Mouse (Mus musculus) kidney, postnatal 0 days (tissue): ENCODE data around the gene Tex14. TPM values are rescaled to one million over a fixed set of nuclear protein-coding genes. Genes with fewer than 3 reads are reported as not detected.

Source experiments
- ATAC-seq: fragments of 200-750 bp; cut with Nextera tagmentation; replicated peaks from 2 replicates; pipeline ENCODE4 v1.8.0; 2017; ENCODE audit warnings: low read depth, moderate number of reproducible peaks, moderate TSS enrichment, moderate library complexity; ENCODE audit not compliant: low FRiP score
- DNase-seq: peaks from one replicate; pipeline ENCODE4 v3.0.0-alpha.2; 2016; ENCODE audit warnings: low spot score
- H3K27ac ChIP-seq: fragments of 300-500 bp; sonication (generic); 2 replicates; pipeline ENCODE4 v1.5.1; 2014; ENCODE audit warnings: mild to moderate bottlenecking
- H3K27me3 ChIP-seq: fragments of 300-500 bp; sonication (generic); 2 replicates; pipeline ENCODE4 v1.6.1; 2014; ENCODE audit warnings: low read length, mixed read lengths; ENCODE audit not compliant: insufficient read depth
- H3K36me3 ChIP-seq: fragments of 300-500 bp; sonication (generic); 2 replicates; pipeline ENCODE4 v1.6.1; 2014; ENCODE audit warnings: low read length, mixed read lengths; ENCODE audit not compliant: insufficient read depth
- H3K4me1 ChIP-seq: fragments of 300-500 bp; sonication (generic); replicated peaks from 2 replicates; pipeline ENCODE4 v1.6.1; 2014; ENCODE audit warnings: antibody characterized with exemption, low read length, mixed read lengths; ENCODE audit not compliant: insufficient read depth
- H3K4me2 ChIP-seq: fragments of 300-500 bp; sonication (generic); 2 replicates; pipeline ENCODE4 v1.6.1; 2014; ENCODE audit warnings: mild to moderate bottlenecking, low read length, moderate library complexity, mixed read lengths
- H3K4me3 ChIP-seq: fragments of 300-500 bp; sonication (generic); replicated peaks from 2 replicates; pipeline ENCODE4 v1.5.1; 2014; ENCODE audit warnings: low read depth, low read length
- H3K9ac ChIP-seq: fragments of 300-500 bp; sonication (generic); 2 replicates; pipeline ENCODE4 v1.6.1; 2014; ENCODE audit warnings: low read depth, low read length
- H3K9me3 ChIP-seq: fragments of 300-500 bp; sonication (generic); replicated peaks from 2 replicates; pipeline ENCODE4 v1.6.1; 2016; ENCODE audit warnings: low read length, inconsistent platforms, mixed read lengths
- CTCF ChIP-seq: IDR thresholded peaks from 2 replicates; pipeline ENCODE4 v1.5.1; 2016; ENCODE audit warnings: antibody characterized with exemption, low read depth, mild to moderate bottlenecking, moderate library complexity
- WGBS: fragments of 180-500 bp; shearing (Covaris S2); extraction: QIAGEN DNeasy Blood & Tissue Kit; methylation state at CpG from one replicate; pipeline ENCODE4 v1.1.7; 2014; 5-methylcytosine and 5-hydroxymethylcytosine counted together
- polyA plus RNA-seq: library from polyadenylated mRNA; unstranded; fragments of >200 nt; fragmentation: Nextera tagmentation; extraction: Ambion mirVana; gene quantifications from 2 replicates; pipeline ENCODE4 v1.2.1, GENCODE M21; 2015

Gene Tex14
- polyA plus RNA-seq, 1 experiment from 2014 or later, result 0.57 TPM

DNA sequence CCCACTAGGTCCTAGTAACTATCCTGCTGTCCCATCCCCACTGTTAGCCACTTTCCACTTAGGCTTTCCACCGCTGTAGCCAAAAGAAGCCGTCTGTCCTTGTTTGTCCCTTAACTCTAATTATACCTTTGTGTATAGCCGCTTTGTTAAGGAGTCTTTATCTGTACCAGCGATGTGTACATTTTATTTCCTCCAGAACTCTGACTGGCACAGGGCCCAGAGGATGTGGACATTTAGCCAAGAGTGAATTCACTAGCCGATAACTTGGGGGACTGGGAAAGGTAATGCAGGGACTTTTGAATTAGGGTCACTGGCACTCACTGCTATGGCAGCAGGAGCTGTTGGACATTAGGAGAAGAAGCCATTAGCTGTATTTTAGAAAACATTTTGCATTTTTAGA lies 149.5 kb downstream of the Tex14 start:
- no peak for ATAC-seq

GRCm38 (mm10) chr11:87555106-87555703 lies 150.3 kb downstream of the Tex14 start:
- Histone ChIP-seq H3K36me3 (no peaks in the 10 kb centered on the region), H3K4me1 (no peaks in the 10 kb centered on the region), H3K4me3 (no peak overlapping the region), H3K9me3 (no peaks in the 10 kb centered on the region), H3K27ac (no peak overlapping the region), H3K27me3 (no peaks in the 10 kb centered on the region), H3K9ac (no peak overlapping the region), H3K4me2 (no peak overlapping the region)
- 52% methylated on average over 2 of the region's 2 CpGs for WGBS
- no peak for DNase-seq
- TF ChIP-seq CTCF, result no peak
- no peak for ATAC-seq

More for the DNA sequence above, 149.5 kb downstream of the Tex14 start:
- 0 out of 2 replicates have a peak overlapping the region, but pooled peaks have one; percentile 19 for H3K27ac ChIP-seq
- no peak overlapping the region for H3K4me2 ChIP-seq
- H3K9ac ChIP-seq, result no peak overlapping the region
- H3K4me1 ChIP-seq, result no peaks in the 10 kb centered on the region
- H3K9me3 ChIP-seq, result no peaks in the 10 kb centered on the region
- DNase-seq, result no peak
- no peaks in the 10 kb centered on the region for H3K27me3 ChIP-seq
- no peak overlapping the region for H3K4me3 ChIP-seq
- H3K36me3 ChIP-seq, result no peaks in the 10 kb centered on the region
- 51% methylated on average over 5 of the region's 5 CpGs for WGBS
- TF ChIP-seq CTCF, result no peak

DNA sequence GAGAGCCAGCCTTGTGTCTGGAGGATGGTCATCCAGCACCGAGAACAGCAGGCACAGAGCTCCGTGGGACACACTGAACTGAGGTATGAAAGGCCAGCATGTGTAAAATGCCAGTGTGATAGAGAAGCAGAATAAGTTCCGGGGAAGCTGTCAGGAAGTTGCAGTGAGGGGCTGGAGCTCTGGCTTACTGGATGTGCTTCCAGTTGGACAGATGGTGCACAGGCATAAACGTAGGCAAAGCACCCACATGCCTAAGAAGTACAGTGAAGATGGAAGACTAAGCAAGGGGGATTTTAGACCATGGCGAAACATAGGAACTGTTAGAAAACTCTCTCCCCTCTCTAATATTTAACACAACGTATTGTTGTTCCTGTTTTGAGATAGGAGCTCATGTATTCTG lies 156.3 kb downstream of the Tex14 start:
- no peaks in the 10 kb centered on the region for H3K36me3 ChIP-seq
- H3K27me3 ChIP-seq, result no peaks in the 10 kb centered on the region
- ATAC-seq (no peak), DNase-seq (no peak)
- WGBS, result 74% methylated on average over 6 of the region's 6 CpGs
- no peak overlapping the region for H3K4me2 ChIP-seq
- no peak for TF ChIP-seq CTCF
- H3K4me1 ChIP-seq, result no peaks in the 10 kb centered on the region
- H3K9me3 ChIP-seq, result no peaks in the 10 kb centered on the region
- no peak overlapping the region for H3K9ac ChIP-seq
- no peak overlapping the region for H3K27ac ChIP-seq
- no peak overlapping the region for H3K4me3 ChIP-seq

DNA sequence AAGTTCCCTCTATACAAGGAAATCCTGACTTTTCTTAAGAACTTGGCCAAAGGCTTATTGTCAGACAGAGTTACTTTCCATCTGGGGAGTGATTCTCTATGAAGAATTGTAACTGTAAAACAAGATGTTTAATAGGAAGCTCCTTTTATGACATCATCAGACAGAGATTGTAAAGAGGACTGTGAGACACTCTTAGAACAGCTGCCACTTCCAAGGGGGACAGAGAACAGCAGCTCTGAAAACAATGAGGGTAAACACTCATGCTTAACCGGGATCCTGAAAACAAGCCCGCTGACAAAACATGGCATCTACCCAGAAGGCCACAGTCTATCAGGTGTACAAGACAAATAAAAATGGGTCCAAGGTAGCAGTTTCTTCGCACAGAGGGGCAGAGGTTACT lies 161.6 kb downstream of the Tex14 start, which contains the start of gene Gm11492:
TSS of gene Gm11492 (plus strand) at position 153 of the 400 bp plus-strand sequence.
- no peak for ATAC-seq
- 79% methylated on average over 3 of the region's 3 CpGs for WGBS

DNA sequence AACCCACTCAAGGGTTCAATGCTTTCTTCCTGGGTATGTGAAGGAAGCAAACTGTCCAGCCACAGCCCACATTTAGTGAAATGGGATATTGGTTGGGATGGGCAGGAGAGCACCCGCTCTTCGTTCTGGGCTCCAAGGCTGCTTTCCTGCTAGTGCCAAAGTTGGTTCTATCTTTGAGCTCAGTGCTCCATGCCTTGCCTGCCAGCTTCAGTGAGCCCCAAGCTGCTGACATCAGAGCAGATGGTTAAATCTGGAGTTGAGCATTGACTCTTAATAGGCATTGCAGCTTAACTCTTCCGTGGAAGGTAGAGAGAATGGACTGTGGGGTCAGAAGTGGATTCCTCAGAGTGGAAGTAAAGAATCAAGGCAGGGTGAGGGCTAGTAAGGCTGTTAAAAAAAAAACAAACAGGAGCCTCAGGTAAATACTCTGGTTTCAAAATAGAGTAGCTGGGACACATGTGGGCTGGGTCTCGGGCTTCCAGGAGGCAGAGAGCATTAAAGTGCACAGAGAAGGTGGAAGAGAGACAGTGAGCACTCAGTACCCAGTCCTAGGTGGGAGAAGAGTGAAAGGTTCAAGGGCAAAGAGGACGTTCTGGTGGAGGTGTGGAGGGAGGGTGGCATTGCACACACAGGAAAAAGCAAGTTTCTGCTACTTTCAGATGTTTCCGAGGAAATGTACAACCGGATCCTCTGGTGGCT lies 163.5 kb downstream of the Tex14 start, which contains the start of gene Sept4:
TSS of gene Sept4 (plus strand) at position 649 of the 699 bp plus-strand sequence.
- Histone ChIP-seq H3K9me3 (no peaks in the 10 kb centered on the region), H3K4me2 (no peak within 1 kb of the TSS), H3K27me3 (no peaks in the 10 kb centered on the region), H3K9ac (no peak within 1 kb of the TSS), H3K27ac (no peak within 1 kb of the TSS), H3K4me3 (no peak within 1 kb of the TSS), H3K36me3 (no peaks in the 10 kb centered on the region), H3K4me1 (peaks cover 2% of the 10 kb centered on the region; the same call in 1 of the 2 replicates)
- WGBS, result 67% methylated on average over 7 of the region's 7 CpGs
- ATAC-seq, result no peak
- TF ChIP-seq CTCF, result no peak
- no peak for DNase-seq

More for the DNA sequence above, 161.6 kb downstream of the Tex14 start, which contains the start of gene Gm11492:
- no peak within 1 kb of the TSS for H3K4me3 ChIP-seq
- DNase-seq, result no peak
- H3K4me2 ChIP-seq, result no peak within 1 kb of the TSS
- H3K9me3 ChIP-seq, result no peaks in the 10 kb centered on the region
- H3K27me3 ChIP-seq, result no peaks in the 10 kb centered on the region
- H3K4me1 ChIP-seq, result peaks cover 2% of the 10 kb centered on the region; the same call in 1 of the 2 replicates
- H3K9ac ChIP-seq, result no peak within 1 kb of the TSS
- H3K36me3 ChIP-seq, result no peaks in the 10 kb centered on the region
- H3K27ac ChIP-seq, result no peak within 1 kb of the TSS
- no peak for TF ChIP-seq CTCF

GRCm38 (mm10) chr11:87570743-87571142 lies 165.9 kb downstream of the Tex14 start:
- H3K9me3 ChIP-seq, result no peaks in the 10 kb centered on the region
- H3K4me3 ChIP-seq, result no peak overlapping the region
- H3K9ac ChIP-seq, result no peak overlapping the region
- 44% methylated on average over 5 of the region's 5 CpGs for WGBS
- H3K27ac ChIP-seq, result no peak overlapping the region
- no peaks in the 10 kb centered on the region for H3K36me3 ChIP-seq
- TF ChIP-seq CTCF, result no peak
- H3K4me1 ChIP-seq, result peaks cover 12% of the 10 kb centered on the region
- no peaks in the 10 kb centered on the region for H3K27me3 ChIP-seq
- no peak overlapping the region for H3K4me2 ChIP-seq
- peak; percentile 66 for DNase-seq
- ATAC-seq, result 0 out of 2 replicates have a peak, but pooled peaks have one; percentile 46
